In the genomic region with DNA sequence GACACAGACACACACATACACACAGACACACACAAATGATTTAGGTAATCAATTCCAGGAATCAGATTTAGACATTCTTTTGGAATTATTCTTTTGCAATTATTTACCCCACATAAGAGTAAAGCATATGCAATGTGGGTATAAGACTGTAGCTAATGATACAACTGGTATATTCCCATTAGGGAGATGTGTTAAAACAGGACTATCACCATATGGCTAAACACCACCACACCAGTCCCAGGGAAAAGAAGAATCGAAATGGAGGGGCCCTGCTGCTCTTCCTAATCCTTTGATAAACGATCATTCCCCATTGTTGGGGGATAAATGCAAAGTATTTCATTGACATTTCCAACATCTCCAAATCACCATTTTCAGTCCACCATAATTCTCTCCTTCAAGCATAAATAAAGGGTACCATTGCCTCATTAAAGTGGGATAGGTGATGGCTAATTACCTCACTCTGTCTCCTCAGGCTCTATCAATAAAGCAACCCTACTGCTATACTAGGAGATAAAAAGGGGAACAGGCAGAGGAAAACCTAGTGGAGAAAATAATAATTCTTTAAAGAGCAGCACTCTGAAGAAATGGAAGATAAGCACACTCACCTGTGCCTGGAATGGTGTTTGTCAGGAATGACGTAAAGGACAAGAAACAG, we compare ENCODE assay signal across 18 mouse cellular contexts.
"Had no signal": no experiment of that assay in that cellular context is flagged by ENCODE, and none has a peak within 500 bp of the region (broad histone marks: within the 10 kb centered on the region; RNA-seq: fewer than 3 reads in every experiment).

No protein-coding gene starts in this region.

- ATAC-seq: intestine, embryonic 16.5 days; liver, embryonic 12.5 days had no signal

- H3K27ac ChIP-seq: limb, embryonic 12.5 days; limb, embryonic 15.5 days; liver, embryonic 12.5 days; liver, embryonic 15.5 days; lung, embryonic 15.5 days; neural tube, embryonic 12.5 days had no signal

- H3K4me1 ChIP-seq: limb, embryonic 12.5 days; limb, embryonic 15.5 days; liver, embryonic 12.5 days; liver, embryonic 15.5 days; lung, embryonic 15.5 days; megakaryocyte, embryonic 14.5 days; neural tube, embryonic 12.5 days had no signal

- H3K9ac ChIP-seq: limb, embryonic 12.5 days; limb, embryonic 15.5 days; liver, embryonic 12.5 days; liver, embryonic 15.5 days; lung, embryonic 15.5 days; neural tube, embryonic 12.5 days had no signal

- H3K36me3 ChIP-seq: limb, embryonic 12.5 days; limb, embryonic 15.5 days; liver, embryonic 12.5 days; liver, embryonic 15.5 days; lung, embryonic 15.5 days; neural tube, embryonic 12.5 days had no signal

- H3K9me3 ChIP-seq: limb, embryonic 12.5 days; limb, embryonic 15.5 days; liver, embryonic 12.5 days; liver, embryonic 15.5 days; lung, embryonic 15.5 days; megakaryocyte, embryonic 14.5 days; neural tube, embryonic 12.5 days had no signal

- H3K4me2 ChIP-seq: limb, embryonic 12.5 days; limb, embryonic 15.5 days; liver, embryonic 12.5 days; liver, embryonic 15.5 days; lung, embryonic 15.5 days; neural tube, embryonic 12.5 days had no signal

- H3K4me3 ChIP-seq: limb, embryonic 12.5 days; limb, embryonic 15.5 days; liver, embryonic 12.5 days; liver, embryonic 15.5 days; lung, embryonic 15.5 days; megakaryocyte, embryonic 14.5 days; neural tube, embryonic 12.5 days had no signal

- H3K27me3 ChIP-seq: limb, embryonic 12.5 days; limb, embryonic 15.5 days; liver, embryonic 12.5 days; liver, embryonic 15.5 days; lung, embryonic 15.5 days; megakaryocyte, embryonic 14.5 days; neural tube, embryonic 12.5 days had no signal

- DNase-seq: kidney, adult 18-20 months; kidney, adult 9 months; kidney, postnatal 14 days; kidney, postnatal 4 days; left cerebral cortex, postnatal 4 days; lung, adult 18-20 months; lung, postnatal 10 days; lung, postnatal 36 days; thymus, adult 18-20 months; thymus, postnatal 36 days had no signal
